Mouse (Mus musculus): ENCODE measurements around the gene Med15.

DNA sequence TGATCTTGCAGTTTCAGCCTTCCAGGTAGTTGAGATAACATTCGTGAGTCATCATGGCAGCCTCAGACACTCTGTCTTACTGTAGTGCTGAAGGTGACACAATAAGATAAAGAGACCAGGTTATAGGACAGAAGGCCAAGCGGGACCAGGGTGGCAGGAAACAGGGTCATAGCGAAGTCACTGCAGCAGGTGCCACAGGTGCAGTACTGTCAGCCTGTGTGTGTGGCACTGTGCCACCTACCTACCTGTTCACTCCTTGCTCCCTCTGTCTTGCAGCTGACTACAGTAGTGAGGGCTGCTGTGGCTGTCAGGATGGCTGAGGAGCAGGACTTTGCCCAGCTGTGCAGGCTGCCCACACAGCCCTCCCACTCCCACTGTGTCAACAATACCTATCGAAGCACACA is 31.4 kb upstream of the Med15 start:
- TF ChIP-seq CTCF (IDR thresholded peaks at IDR 0.05; ENCODE audit: low read depth) (peak; percentile 18; the same call in 1 of the 2 replicates), EP300 (optimal IDR thresholded peaks at IDR 0.05) (no peak)

Measured in stomach, postnatal 0 days (tissue).